Mouse (Mus musculus): Measurements from ENCODE around the gene Gm4307. TPM values are rescaled to one million over a fixed set of nuclear protein-coding genes. Genes with fewer than 3 reads are reported as not detected.
"Not testable (repeated sequence)": the region's sequence is repeated elsewhere in the genome, so short reads cannot be mapped to it uniquely, and the experiment has no call there.

Gene Gm4307
- not detected in 2 replicates for polyA plus RNA-seq (2012)

GRCm38 (mm10) chr10:100361038-100361437, at the start of gene Gm4307:
Gene Gm4307 (plus strand): TSS chr10:100361338.
- H3K36me3 ChIP-seq (ENCODE audit: control insufficient read depth); H3K9me3 ChIP-seq (ENCODE audit: control insufficient read depth, low read length); H3K27me3 ChIP-seq (ENCODE audit: control insufficient read depth); H3K4me3 ChIP-seq (replicated peaks); H3K4me1 ChIP-seq (ENCODE audit: control insufficient read depth): not testable (repeated sequence)

GRCm38 (mm10) chr10:100335376-100335775, 25.8 kb upstream of the Gm4307 start, which contains the start of gene Gm4301:
Gene Gm4301 (plus strand): TSS chr10:100335676.
- H3K9me3 ChIP-seq (ENCODE audit: control insufficient read depth, low read length); H3K4me3 ChIP-seq (replicated peaks): not testable (repeated sequence)

GRCm38 (mm10) chr10:100340536-100340935, 20.6 kb upstream of the Gm4307 start, which contains the start of gene Gm4302:
Gene Gm4302 (plus strand): TSS chr10:100340836.
- H3K4me1 ChIP-seq (ENCODE audit: control insufficient read depth); H3K4me3 ChIP-seq (replicated peaks); H3K36me3 ChIP-seq (ENCODE audit: control insufficient read depth); H3K27me3 ChIP-seq (ENCODE audit: control insufficient read depth); H3K9me3 ChIP-seq (ENCODE audit: control insufficient read depth, low read length): not testable (repeated sequence)

More at GRCm38 (mm10) chr10:100335376-100335775, 25.8 kb upstream of the Gm4307 start, which contains the start of gene Gm4301:
- not testable (repeated sequence) for H3K36me3 ChIP-seq (ENCODE audit: control insufficient read depth); H3K4me1 ChIP-seq (ENCODE audit: control insufficient read depth); H3K27me3 ChIP-seq (ENCODE audit: control insufficient read depth)

DNA sequence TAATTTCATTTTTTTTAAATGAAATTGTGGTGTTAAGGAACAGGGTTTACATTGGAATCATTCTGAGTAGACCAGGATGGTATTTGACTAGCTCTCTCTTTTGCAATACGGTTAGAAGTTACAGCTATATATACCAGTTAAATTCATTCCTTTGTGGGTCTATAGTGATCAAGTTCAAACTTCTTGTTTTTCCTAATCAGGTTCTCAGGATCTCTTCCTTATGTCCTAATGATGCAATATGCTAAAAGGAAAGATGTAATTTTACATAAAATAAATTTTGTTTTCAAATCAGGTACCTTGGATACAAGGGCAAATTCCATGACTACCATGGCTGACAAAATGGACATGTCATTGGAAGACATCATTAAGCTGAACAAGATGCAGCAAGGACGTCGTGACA, 15.5 kb upstream of the Gm4307 start, which contains the start of gene Gm4303:
Gene Gm4303 (plus strand): TSS at position 301 of the 400 bp plus-strand sequence.
- not testable (repeated sequence) for H3K9me3 ChIP-seq (ENCODE audit: control insufficient read depth, low read length); H3K27me3 ChIP-seq (ENCODE audit: control insufficient read depth); H3K36me3 ChIP-seq (ENCODE audit: control insufficient read depth); H3K4me3 ChIP-seq (replicated peaks); H3K4me1 ChIP-seq (ENCODE audit: control insufficient read depth)

GRCm38 (mm10) chr10:100350793-100351192, 10.3 kb upstream of the Gm4307 start, which contains the start of gene Gm4305:
Gene Gm4305 (plus strand): TSS chr10:100351093.
- not testable (repeated sequence) for H3K36me3 ChIP-seq (ENCODE audit: control insufficient read depth); H3K9me3 ChIP-seq (ENCODE audit: control insufficient read depth, low read length); H3K4me3 ChIP-seq (replicated peaks); H3K27me3 ChIP-seq (ENCODE audit: control insufficient read depth); H3K4me1 ChIP-seq (ENCODE audit: control insufficient read depth)

- not testable (repeated sequence) for H3K36me3 ChIP-seq (ENCODE audit: control insufficient read depth); H3K4me3 ChIP-seq (replicated peaks)
Observed at GRCm38 (mm10) chr10:100356841-100357240, 4.3 kb upstream of the Gm4307 start.

GRCm38 (mm10) chr10:100382460-100382859, 21.3 kb downstream of the Gm4307 start, which contains the start of gene Gm4312:
Gene Gm4312 (minus strand): TSS chr10:100382560.
- not testable (repeated sequence) for H3K27me3 ChIP-seq (ENCODE audit: control insufficient read depth); H3K36me3 ChIP-seq (ENCODE audit: control insufficient read depth); H3K9me3 ChIP-seq (ENCODE audit: control insufficient read depth, low read length); H3K4me1 ChIP-seq (ENCODE audit: control insufficient read depth); H3K4me3 ChIP-seq (replicated peaks)

More at GRCm38 (mm10) chr10:100356841-100357240, 4.3 kb upstream of the Gm4307 start:
- H3K27me3 ChIP-seq (ENCODE audit: control insufficient read depth); H3K4me1 ChIP-seq (ENCODE audit: control insufficient read depth); H3K9me3 ChIP-seq (ENCODE audit: control insufficient read depth, low read length): not testable (repeated sequence)

DNA sequence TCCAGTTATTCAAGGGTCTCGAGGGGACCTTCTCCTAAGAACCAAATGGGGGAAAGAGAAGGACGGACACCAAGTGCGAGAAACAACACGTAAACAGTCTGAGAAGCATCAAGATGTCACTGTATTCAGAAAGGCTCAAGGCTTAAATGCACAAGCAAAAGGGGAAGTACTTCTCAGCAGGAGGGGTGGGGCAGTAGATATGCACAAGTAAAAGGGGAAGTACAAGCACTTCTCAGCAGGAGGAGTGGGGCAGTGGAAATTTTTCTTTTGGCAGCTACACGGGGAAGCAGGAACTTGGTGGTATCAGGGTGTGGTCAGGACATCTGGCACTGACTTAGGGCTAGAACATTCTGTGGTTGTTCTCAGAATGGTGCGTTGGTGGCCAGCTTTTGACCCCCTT, 41.2 kb downstream of the Gm4307 start:
- H3K27me3 ChIP-seq (ENCODE audit: control insufficient read depth); H3K9me3 ChIP-seq (ENCODE audit: control insufficient read depth, low read length); H3K4me1 ChIP-seq (ENCODE audit: control insufficient read depth); H3K36me3 ChIP-seq (ENCODE audit: control insufficient read depth); H3K4me3 ChIP-seq (replicated peaks): not testable (repeated sequence)

Other genes with a start within 250 kb of the Gm4307 start
- not detected in 2 replicates for gene Gm4301, start 25.7 kb upstream of the Gm4307 start, polyA plus RNA-seq (2012)
- gene Gm4302, start 20.5 kb upstream of the Gm4307 start, polyA plus RNA-seq (2012): not detected in 2 replicates
- gene Gm4303, start 15.4 kb upstream of the Gm4307 start, polyA plus RNA-seq (2012): not detected in 2 replicates
- gene Gm4305, start 10.2 kb upstream of the Gm4307 start, polyA plus RNA-seq (2012): not detected in 2 replicates
- not detected in 2 replicates for gene Gm4312, start 21.2 kb downstream of the Gm4307 start, polyA plus RNA-seq (2012)
- gene Tmtc3, start 126.0 kb downstream of the Gm4307 start, polyA plus RNA-seq (2012): 0.02 and 0.13 TPM in 2 replicates
- gene Cep290, start 126.2 kb downstream of the Gm4307 start, polyA plus RNA-seq (2012): 0.08 and 0.27 TPM in 2 replicates
- gene 4930430F08Rik, start 229.1 kb downstream of the Gm4307 start, polyA plus RNA-seq (2012): 1.4 and 1.5 TPM in 2 replicates
- not detected in 2 replicates for gene 1700017N19Rik, start 229.1 kb downstream of the Gm4307 start, polyA plus RNA-seq (2012)

Measured in erythroblast, embryonic 14.5 days (primary cell).